Mouse (Mus musculus): ENCODE data around the gene Poln.
A peak's percentile ranks its signal among the peaks of the same experiment; 100 is the strongest.

The Poln gene

DNA sequence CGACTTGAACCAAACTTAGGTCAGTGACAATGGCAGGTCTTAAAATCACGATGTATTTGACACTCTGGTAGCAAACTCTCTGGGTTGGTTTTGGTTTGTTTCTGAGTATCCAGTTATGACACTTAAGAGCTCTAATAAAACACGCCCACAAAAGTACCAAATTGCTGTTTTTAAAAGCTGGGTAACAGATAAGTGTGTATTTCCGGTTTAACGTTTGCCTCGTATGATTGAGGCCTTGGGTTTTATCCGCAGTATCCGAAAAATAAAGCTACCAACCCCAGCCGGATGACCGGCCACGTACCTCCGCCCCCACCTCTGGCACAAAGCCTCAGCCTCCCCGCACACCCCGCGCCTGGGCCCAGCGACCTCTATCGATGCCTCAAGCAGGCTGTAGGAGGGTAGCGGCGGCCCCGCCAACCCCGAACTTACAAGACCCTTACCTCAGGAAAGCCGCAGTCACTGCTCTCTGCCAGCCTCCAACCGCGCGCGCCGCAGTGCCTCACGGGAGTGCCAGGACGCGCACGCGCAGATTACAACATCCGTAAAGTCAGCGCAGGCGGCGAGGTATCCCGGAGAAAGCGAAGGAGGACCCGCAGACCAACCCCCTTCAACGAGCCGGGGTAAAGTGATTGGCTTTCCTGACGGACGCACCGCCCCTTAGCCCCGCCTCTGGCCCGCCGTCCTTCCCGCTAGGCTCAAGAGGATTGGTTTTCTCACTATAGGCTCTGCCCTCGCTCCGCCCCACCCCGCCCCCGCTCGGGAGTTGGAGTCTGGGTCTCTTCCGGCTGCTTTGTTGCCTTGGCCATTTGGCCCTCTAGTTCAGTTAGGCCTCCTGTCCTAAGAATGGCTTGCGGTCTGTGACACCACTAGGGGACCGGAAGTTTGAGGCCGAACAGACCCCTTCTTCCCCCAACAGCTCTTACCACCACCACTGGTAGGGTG, at the start of gene Poln, which contains the start of gene Haus3:
TSS of gene Poln (minus strand) at position 499 of the 942 bp plus-strand sequence.
TSS of gene Haus3 (minus strand) at position 578 of the 942 bp plus-strand sequence.
- DNase-seq: peak; percentile 97

DNA sequence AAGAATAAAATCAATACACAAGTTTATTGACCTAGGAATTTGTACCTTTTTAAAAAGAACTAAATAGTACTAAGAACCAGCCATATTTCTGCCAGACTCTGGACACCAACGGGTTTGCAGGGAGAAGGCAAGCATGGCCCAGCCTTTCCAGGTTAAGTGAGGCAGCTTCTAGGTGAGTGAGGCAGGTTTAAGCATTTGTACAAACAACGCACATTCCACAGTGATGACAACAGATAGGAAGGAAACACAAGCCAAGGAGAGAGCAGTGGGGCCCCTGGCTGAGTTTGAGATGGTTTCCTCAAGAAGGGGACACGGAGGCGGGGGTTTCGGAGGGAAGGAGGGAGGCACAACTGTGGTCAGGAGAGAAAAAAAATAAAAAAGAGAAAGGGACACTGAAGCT, 49.4 kb upstream of the Poln start:
- DNase-seq: no peak

- DNase-seq: no peak
These were observed 48.5 kb upstream of the Poln start for GRCm38 (mm10) chr5:34217756-34218155.

DNA sequence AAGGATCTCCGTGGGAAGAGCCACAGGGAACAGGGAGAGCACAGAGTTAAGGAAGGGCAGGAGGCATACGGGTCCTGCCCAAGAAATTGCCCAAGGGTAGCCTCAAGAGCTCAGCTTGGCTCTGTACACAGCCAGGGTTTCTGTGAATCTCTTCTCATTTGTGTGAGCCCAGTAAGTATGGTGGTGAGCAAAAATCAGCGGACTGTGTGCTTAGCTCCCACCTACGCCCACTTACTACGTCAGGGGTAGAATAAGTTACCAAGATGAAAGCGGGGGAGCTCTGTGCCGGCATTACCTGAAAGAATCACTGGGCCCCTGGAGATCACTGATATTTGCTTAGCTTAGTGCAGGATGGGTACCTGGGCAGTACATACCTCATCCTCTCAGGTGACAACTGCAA, 46.8 kb upstream of the Poln start:
- DNase-seq: no peak

DNA sequence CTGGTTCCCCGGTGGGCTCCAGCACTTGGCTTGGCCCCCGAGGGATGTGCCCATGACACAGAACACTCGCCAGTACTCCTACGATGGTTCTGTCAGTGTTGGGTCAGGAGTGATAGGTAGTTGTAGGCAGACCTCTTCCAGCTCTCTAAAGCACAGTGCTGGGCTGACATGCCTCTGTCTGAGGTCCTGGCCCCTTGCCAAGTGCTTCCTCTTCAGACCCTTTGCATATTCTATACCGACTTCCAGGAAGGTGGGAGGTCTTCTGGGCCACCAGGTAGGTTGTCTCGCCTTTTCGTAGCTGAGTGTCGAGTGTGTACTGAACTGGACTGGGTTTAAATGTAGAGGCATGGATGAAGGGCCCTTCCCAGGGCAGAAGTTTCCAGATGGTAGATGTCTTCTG, 44.4 kb upstream of the Poln start:
- no peak for DNase-seq

GRCm38 (mm10) chr5:34210279-34210678, 41.0 kb upstream of the Poln start:
- peak; percentile 69 for DNase-seq

DNA sequence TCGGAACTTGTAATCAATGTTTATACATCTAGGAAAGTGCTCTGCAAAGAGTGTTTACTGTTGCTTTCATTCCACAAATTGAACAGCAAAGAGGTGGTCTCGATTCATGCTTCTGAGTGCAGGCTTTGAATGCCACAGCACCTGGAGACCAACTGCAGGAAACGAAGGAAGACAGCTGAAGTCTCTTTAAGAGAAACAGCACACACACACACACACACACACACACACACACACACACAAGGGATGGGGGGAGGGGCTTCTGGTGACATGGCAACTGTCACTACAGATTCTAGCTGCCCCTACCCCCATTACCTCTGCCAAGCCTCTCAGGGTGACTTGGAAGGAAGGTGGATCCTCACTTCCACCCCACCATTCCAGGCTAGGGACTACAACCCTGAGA, 38.3 kb upstream of the Poln start:
- DNase-seq: no peak

DNA sequence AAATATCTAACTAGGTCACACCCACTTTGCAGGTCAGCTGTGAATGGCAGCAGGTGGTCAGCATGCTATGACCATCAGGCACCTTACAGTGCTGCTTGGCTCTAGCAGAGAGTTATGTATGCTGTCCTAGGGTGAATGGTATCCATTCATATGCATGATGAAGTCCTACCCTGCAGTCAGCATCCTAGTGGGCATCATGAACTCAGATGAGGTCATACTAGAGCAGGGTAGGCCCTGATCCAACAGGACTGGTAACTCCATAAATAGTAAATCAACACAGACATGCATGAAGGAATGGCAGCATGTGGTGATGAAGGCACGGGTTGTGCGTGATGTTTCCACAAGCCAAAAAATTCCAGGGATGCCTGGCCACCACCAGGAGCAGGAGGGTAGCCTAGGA, 36.5 kb upstream of the Poln start:
- DNase-seq: no peak

GRCm38 (mm10) chr5:34204911-34205310, 35.7 kb upstream of the Poln start:
- DNase-seq: no peak

DNA sequence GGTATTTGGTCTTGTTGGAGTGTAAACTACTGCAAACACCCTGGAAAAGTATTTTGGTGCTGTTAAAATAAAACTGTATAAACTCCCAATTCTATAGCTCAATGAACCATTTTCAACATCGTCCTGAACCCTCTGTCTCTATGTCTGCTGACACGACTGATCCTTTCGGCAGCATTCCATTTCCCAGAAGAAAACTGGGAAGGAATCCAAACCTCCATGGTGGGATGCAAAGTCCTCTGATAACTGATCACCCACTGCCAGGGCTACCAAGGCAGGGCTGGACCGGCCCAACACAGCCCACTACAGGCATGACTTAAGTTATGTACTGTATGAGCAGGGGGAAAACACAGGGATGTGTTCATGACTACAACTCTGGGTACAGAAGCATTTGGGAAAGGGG, 32.8 kb upstream of the Poln start:
- DNase-seq: no peak

DNA sequence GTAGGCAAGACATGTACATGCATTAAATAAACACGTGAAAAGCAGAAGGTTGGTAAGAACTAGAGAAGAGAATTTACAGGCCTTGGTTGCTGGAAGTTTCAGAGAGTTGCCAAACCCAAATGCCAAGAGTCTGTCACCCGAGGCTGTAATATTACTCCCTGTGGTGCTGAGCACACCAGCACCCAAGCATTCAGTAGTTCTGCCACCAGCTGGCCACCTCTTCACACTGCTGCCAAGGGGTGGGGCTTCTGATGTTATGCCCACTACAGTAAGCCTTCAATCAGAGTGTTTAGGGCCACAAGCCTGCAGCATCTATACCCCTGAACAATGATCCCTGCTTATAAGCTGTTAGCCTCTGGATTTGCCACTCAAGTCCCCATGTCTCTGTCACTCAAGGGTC, 32.1 kb upstream of the Poln start:
- peak; percentile 45 for DNase-seq

DNA sequence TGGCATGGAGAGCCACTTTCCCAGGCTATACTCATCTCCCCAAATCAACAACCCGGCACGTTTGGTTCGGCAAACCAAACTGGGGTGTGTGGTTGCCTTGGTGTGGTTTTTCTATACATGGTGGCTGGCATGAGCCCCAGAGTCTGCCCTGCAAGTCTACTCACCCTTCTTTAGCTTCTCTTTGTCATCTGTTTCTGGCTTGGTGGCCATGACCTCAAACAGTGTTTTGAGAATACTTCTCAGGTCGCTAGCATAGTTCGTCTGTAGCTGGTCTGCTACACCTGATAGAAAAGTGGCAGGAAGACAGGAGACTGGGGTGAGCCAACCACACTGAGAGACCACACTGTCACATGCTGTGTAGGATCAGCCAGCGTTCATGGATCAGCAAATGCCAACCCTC, 29.4 kb upstream of the Poln start:
- DNase-seq: no peak

GRCm38 (mm10) chr5:34197243-34197642, 28.0 kb upstream of the Poln start:
- DNase-seq: no peak

- DNase-seq: no peak
These were observed 27.2 kb upstream of the Poln start for GRCm38 (mm10) chr5:34196423-34196822.

GRCm38 (mm10) chr5:34195786-34196185, 26.5 kb upstream of the Poln start:
- DNase-seq: no peak

DNA sequence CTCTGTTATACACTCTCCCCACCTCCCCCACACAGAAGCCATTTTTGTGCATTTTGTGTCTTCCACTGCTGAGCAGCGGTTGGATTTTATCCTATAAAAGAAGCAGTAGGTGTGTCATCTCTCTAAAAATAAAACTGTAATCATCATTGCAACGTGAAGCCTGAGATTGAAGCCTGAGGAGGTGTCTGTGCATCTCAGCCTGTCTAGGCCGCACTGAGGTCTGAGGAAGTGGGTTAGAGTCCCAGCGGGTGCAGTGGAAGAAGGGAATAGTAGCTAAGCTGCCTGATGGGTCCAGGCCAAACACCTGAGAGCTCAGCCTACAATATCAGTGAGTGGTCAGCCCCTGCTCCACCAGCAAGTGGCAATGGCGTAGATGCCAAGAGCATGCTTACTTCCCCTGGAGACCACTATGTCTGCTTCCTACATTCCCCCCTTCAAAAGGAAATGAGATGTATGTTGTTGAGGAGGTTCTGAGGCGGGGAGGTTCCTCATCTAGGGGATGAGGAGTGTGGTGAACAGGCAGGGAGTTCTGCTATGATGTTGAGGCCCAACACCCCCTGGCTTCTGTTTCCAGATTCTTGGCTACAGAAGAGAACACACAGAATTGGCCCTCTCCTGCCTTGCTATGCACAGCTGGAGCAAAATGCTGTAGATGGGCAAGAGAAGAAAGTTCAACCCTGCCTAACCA, 25.9 kb upstream of the Poln start:
- DNase-seq: no peak

DNA sequence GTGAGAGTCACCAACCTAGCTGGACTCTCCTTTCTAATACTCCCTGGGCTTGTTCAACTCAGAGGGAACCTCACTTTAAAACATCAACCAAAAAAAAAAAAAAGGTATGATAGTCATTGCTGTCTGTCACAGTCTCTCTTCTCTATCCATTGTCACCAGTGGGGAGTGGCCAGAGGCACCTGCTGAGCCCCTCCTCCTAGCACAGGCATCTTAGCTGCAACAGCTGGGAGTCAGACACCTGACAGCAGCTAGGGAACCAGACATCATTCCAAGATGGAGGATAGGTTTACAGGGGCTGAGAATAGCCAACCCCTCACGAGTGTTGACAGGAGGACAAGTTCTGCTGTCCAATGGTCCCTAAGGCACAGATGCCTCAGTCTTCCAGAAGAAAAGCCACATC, 25.2 kb upstream of the Poln start:
- DNase-seq: no peak

- no peak for DNase-seq
These were observed 22.6 kb upstream of the Poln start for GRCm38 (mm10) chr5:34191843-34192242.

- DNase-seq: peak; percentile 71
These were observed 21.8 kb upstream of the Poln start for GRCm38 (mm10) chr5:34191021-34191420.

- DNase-seq: no peak
These were observed 20.3 kb upstream of the Poln start for GRCm38 (mm10) chr5:34189521-34189920.

DNA sequence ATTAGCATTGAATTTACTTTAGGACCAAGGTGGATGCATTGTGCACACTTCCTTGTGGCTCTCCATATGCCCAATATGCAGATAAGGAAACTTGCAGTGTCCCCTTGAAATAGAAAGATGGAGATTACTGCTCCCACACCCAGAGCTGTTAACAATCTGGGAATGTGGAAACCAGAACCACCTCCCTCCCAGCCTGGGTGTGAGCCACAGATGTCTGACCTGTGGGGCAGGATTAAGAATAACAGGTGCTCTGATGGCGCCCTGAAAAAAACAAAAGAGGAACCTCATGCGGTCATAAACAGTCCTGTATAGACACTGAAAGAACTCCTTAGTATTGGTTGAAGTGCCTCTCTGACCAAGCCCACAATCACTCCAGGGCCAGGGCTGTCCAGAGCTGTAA, 19.6 kb upstream of the Poln start:
- no peak for DNase-seq

- DNase-seq: peak; percentile 99
These were observed 18.5 kb upstream of the Poln start, which contains the start of gene Mxd4 for GRCm38 (mm10) chr5:34187601-34188316. Gene Mxd4, minus strand, starts transcription at chr5:34187720.

- DNase-seq: peak; percentile 78
These were observed 17.7 kb upstream of the Poln start for GRCm38 (mm10) chr5:34186961-34187391.

Data from kidney, adult 18-20 months (tissue).